Mouse (Mus musculus) T-helper 1 cell (primary cell): ENCODE results near the gene Heatr5a.

Source experiments
- in situ Hi-C: fragments of 300-600 bp; cut with MboI, MseI; formaldehyde crosslinking; loops from one replicate; pipeline ENCODE4 v1.15.1; 2025; ENCODE audit warnings: high pct_unique_total_duplicates

Heatr5a gene

GRCm38 (mm10) chr12:51972269-51973065 lies 1.3 kb upstream of the Heatr5a start:
- in situ Hi-C loops = no loop called here

GRCm38 (mm10) chr12:51970352-51971069 lies 610 bp downstream of the Heatr5a start:
- in situ Hi-C loops = no loop called here

- in situ Hi-C loops = no loop called here
Measured at GRCm38 (mm10) chr12:51969876-51970275, 1.2 kb downstream of the Heatr5a start.

GRCm38 (mm10) chr12:51969092-51969491 lies 2.0 kb downstream of the Heatr5a start:
- in situ Hi-C loops = no loop called here

GRCm38 (mm10) chr12:51967915-51968595 lies 3.1 kb downstream of the Heatr5a start:
- in situ Hi-C loops = no loop called here

- in situ Hi-C loops = no loop called here
Measured at GRCm38 (mm10) chr12:51957626-51958025, 13.5 kb downstream of the Heatr5a start.

GRCm38 (mm10) chr12:51952309-51952708 lies 18.8 kb downstream of the Heatr5a start:
- in situ Hi-C loops = no loop called here

GRCm38 (mm10) chr12:51947498-51947945 lies 23.6 kb downstream of the Heatr5a start:
- in situ Hi-C loops = loop anchor here (10.0 kb wide), 1 partner anchor 1797 kb away; no protein-coding TSS in a partner anchor

- in situ Hi-C loops = loop anchor here (10.0 kb wide), 1 partner anchor 1799 kb away; no protein-coding TSS in a partner anchor
Measured at GRCm38 (mm10) chr12:51945331-51945730, 25.8 kb downstream of the Heatr5a start.

GRCm38 (mm10) chr12:51939848-51940247 lies 31.3 kb downstream of the Heatr5a start:
- in situ Hi-C loops = loop anchor here (10.0 kb wide), 1 partner anchor 1805 kb away; no protein-coding TSS in a partner anchor

GRCm38 (mm10) chr12:51937938-51938337 lies 33.2 kb downstream of the Heatr5a start:
- in situ Hi-C loops = no loop called here

- in situ Hi-C loops = no loop called here
Measured at GRCm38 (mm10) chr12:51929630-51930029, 41.5 kb downstream of the Heatr5a start.

GRCm38 (mm10) chr12:51917191-51917590 lies 53.9 kb downstream of the Heatr5a start:
- in situ Hi-C loops = no loop called here

GRCm38 (mm10) chr12:51914903-51915670 lies 56.0 kb downstream of the Heatr5a start:
- in situ Hi-C loops = no loop called here

- in situ Hi-C loops = no loop called here
Measured at GRCm38 (mm10) chr12:51909202-51909601, 61.9 kb downstream of the Heatr5a start.

GRCm38 (mm10) chr12:51907543-51907942 lies 63.6 kb downstream of the Heatr5a start:
- in situ Hi-C loops = no loop called here

GRCm38 (mm10) chr12:51900551-51900950 lies 70.6 kb downstream of the Heatr5a start:
- in situ Hi-C loops = no loop called here

- in situ Hi-C loops = no loop called here
Measured at GRCm38 (mm10) chr12:51896901-51897300, 74.2 kb downstream of the Heatr5a start.

GRCm38 (mm10) chr12:51888609-51889008 lies 82.5 kb downstream of the Heatr5a start:
- in situ Hi-C loops = loop anchor here (10.0 kb wide), 1 partner anchor 64 kb away; the partner anchor contains the start of gene Hectd1

- in situ Hi-C loops = loop anchor here (10.0 kb wide), 1 partner anchor 63 kb away; the partner anchor contains the start of gene Hectd1
Measured at GRCm38 (mm10) chr12:51887301-51888290, 83.5 kb downstream of the Heatr5a start.
